Mouse (Mus musculus) forebrain, embryonic 10.5 days (tissue): ENCODE data around the gene Setd4. TPM values are rescaled to one million over a fixed set of nuclear protein-coding genes. Genes with fewer than 3 reads are reported as not detected.
A peak's percentile ranks its signal among the peaks of the same experiment; 100 is the strongest.

Experiments
- DNase-seq: peaks from one replicate; pipeline ENCODE4 v3.0.0-alpha.2; 2017; ENCODE audit warnings: low spot score; ENCODE audit errors: extremely low spot score
- H3K27ac ChIP-seq: fragments of 300-500 bp; sonication (generic); 2 replicates; pipeline ENCODE4 v1.5.1; 2016; ENCODE audit warnings: mild to moderate bottlenecking
- H3K27me3 ChIP-seq: fragments of 300-500 bp; sonication (generic); 2 replicates; pipeline ENCODE4 v1.6.1; 2016; ENCODE audit warnings: mild to moderate bottlenecking; ENCODE audit not compliant: poor library complexity, severe bottlenecking
- H3K36me3 ChIP-seq: fragments of 300-500 bp; sonication (generic); replicated peaks from 2 replicates; pipeline ENCODE4 v1.6.1; 2016; ENCODE audit warnings: mild to moderate bottlenecking, moderate library complexity
- H3K4me1 ChIP-seq: fragments of 300-500 bp; sonication (generic); 2 replicates; pipeline ENCODE4 v1.6.1; 2016
- H3K4me3 ChIP-seq: fragments of 300-500 bp; sonication (generic); 2 replicates; pipeline ENCODE4 v1.5.1; 2016; ENCODE audit warnings: mild to moderate bottlenecking, moderate library complexity
- H3K9me3 ChIP-seq: fragments of 300-500 bp; sonication (generic); 2 replicates; pipeline ENCODE4 v1.6.1; 2016; ENCODE audit warnings: mild to moderate bottlenecking, moderate library complexity
- WGBS: fragments of 180-500 bp; shearing (Covaris S2); methylation state at CpG from one replicate; pipeline ENCODE4 v1.1.7; 2016; 5-methylcytosine and 5-hydroxymethylcytosine counted together
- polyA plus RNA-seq: library from polyadenylated mRNA; unstranded; fragments of >200 nt; fragmentation: Nextera tagmentation; extraction: Ambion mirVana; gene quantifications from 2 replicates; pipeline ENCODE4 v1.2.1, GENCODE M21; 2016

The Setd4 gene
- polyA plus RNA-seq, 1 experiment from 2014 or later, result 14.9 TPM

GRCm38 (mm10) chr16:93606146-93606545, 2.3 kb upstream of the Setd4 start:
- H3K27me3 ChIP-seq, result peaks cover 9% of the 10 kb centered on the region; the same call in 1 of the 2 replicates
- peaks cover 22% of the 10 kb centered on the region for H3K36me3 ChIP-seq
- peaks cover 36% of the 10 kb centered on the region for H3K4me1 ChIP-seq
- no peaks in the 10 kb centered on the region for H3K9me3 ChIP-seq
- 86% methylated on average over 7 of the region's 7 CpGs for WGBS
- DNase-seq, result no peak
- H3K27ac ChIP-seq, result no peak overlapping the region
- H3K4me3 ChIP-seq, result no peak overlapping the region

- Histone ChIP-seq H3K36me3 (peaks cover 16% of the 10 kb centered on the region), H3K4me3 (peak within 1 kb of the TSS; percentile 68), H3K27me3 (peaks cover 9% of the 10 kb centered on the region; the same call in 1 of the 2 replicates), H3K9me3 (no peaks in the 10 kb centered on the region), H3K4me1 (peaks cover 36% of the 10 kb centered on the region), H3K27ac (no peak within 1 kb of the TSS)
- 70% methylated on average over 4 of the region's 4 CpGs for WGBS
- no peak for DNase-seq
These were observed 1.7 kb upstream of the Setd4 start, which contains the start of gene Cbr1 for GRCm38 (mm10) chr16:93605553-93605952. Gene Cbr1, plus strand, starts transcription at chr16:93605853.

GRCm38 (mm10) chr16:93604481-93604969, 662 bp upstream of the Setd4 start:
- peak overlapping the region; percentile 68 for H3K4me3 ChIP-seq
- peaks cover 36% of the 10 kb centered on the region for H3K4me1 ChIP-seq
- peaks cover 9% of the 10 kb centered on the region; the same call in 1 of the 2 replicates for H3K27me3 ChIP-seq
- peak overlapping the region; percentile 91 for H3K27ac ChIP-seq
- peaks cover 5% of the 10 kb centered on the region; the same call in 1 of the 2 replicates for H3K36me3 ChIP-seq
- DNase-seq, result peak; percentile 35
- WGBS, result 3% methylated on average over 16 of the region's 16 CpGs
- no peaks in the 10 kb centered on the region for H3K9me3 ChIP-seq

GRCm38 (mm10) chr16:93599461-93599860, 4.4 kb downstream of the Setd4 start:
- H3K4me1 ChIP-seq, result peaks cover 11% of the 10 kb centered on the region
- no peak for DNase-seq
- no peaks in the 10 kb centered on the region for H3K27me3 ChIP-seq
- peaks cover 32% of the 10 kb centered on the region for H3K36me3 ChIP-seq
- 93% methylated on average over 6 of the region's 6 CpGs for WGBS
- no peaks in the 10 kb centered on the region for H3K9me3 ChIP-seq
- H3K4me3 ChIP-seq, result no peak overlapping the region
- no peak overlapping the region for H3K27ac ChIP-seq

- no peak for DNase-seq
- Histone ChIP-seq H3K27me3 (no peaks in the 10 kb centered on the region), H3K4me1 (no peaks in the 10 kb centered on the region), H3K36me3 (peaks cover 44% of the 10 kb centered on the region), H3K4me3 (no peak overlapping the region), H3K27ac (no peak overlapping the region), H3K9me3 (no peaks in the 10 kb centered on the region)
- 96% methylated on average over 9 of the region's 9 CpGs for WGBS
These were observed 6.3 kb downstream of the Setd4 start for GRCm38 (mm10) chr16:93597551-93597950.

- no peak for DNase-seq
- no peaks in the 10 kb centered on the region for H3K9me3 ChIP-seq
- H3K4me3 ChIP-seq, result no peak overlapping the region
- H3K36me3 ChIP-seq, result peaks cover 45% of the 10 kb centered on the region
- 90% methylated on average over 7 of the region's 7 CpGs for WGBS
- H3K4me1 ChIP-seq, result no peaks in the 10 kb centered on the region
- H3K27me3 ChIP-seq, result no peaks in the 10 kb centered on the region
- H3K27ac ChIP-seq, result no peak overlapping the region
These were observed 7.1 kb downstream of the Setd4 start for GRCm38 (mm10) chr16:93596807-93597206.

GRCm38 (mm10) chr16:93595766-93596165, 8.1 kb downstream of the Setd4 start:
- H3K27me3 ChIP-seq, result no peaks in the 10 kb centered on the region
- 92% methylated on average over 5 of the region's 5 CpGs for WGBS
- H3K27ac ChIP-seq, result no peak overlapping the region
- H3K36me3 ChIP-seq, result peaks cover 48% of the 10 kb centered on the region
- H3K4me3 ChIP-seq, result no peak overlapping the region
- no peak for DNase-seq
- no peaks in the 10 kb centered on the region for H3K9me3 ChIP-seq
- H3K4me1 ChIP-seq, result no peaks in the 10 kb centered on the region

GRCm38 (mm10) chr16:93594448-93594847, 9.4 kb downstream of the Setd4 start:
- no peaks in the 10 kb centered on the region for H3K4me1 ChIP-seq
- no peaks in the 10 kb centered on the region for H3K27me3 ChIP-seq
- WGBS, result 92% methylated on average over 10 of the region's 10 CpGs
- H3K36me3 ChIP-seq, result peaks cover 61% of the 10 kb centered on the region
- no peak overlapping the region for H3K27ac ChIP-seq
- DNase-seq, result no peak
- no peaks in the 10 kb centered on the region for H3K9me3 ChIP-seq
- H3K4me3 ChIP-seq, result no peak overlapping the region

- H3K27me3 ChIP-seq, result no peaks in the 10 kb centered on the region
- no peak for DNase-seq
- 94% methylated on average over 8 of the region's 8 CpGs for WGBS
- no peak overlapping the region for H3K4me3 ChIP-seq
- peaks cover 61% of the 10 kb centered on the region for H3K36me3 ChIP-seq
- H3K4me1 ChIP-seq, result no peaks in the 10 kb centered on the region; the same call in 1 of the 2 replicates
- H3K27ac ChIP-seq, result no peak overlapping the region
- H3K9me3 ChIP-seq, result no peaks in the 10 kb centered on the region
These were observed 10.5 kb downstream of the Setd4 start for GRCm38 (mm10) chr16:93593406-93593805.

GRCm38 (mm10) chr16:93592711-93593110, 11.2 kb downstream of the Setd4 start:
- WGBS, result 91% methylated on average over 3 of the region's 3 CpGs
- Histone ChIP-seq H3K4me3 (no peak overlapping the region), H3K4me1 (peaks cover 7% of the 10 kb centered on the region; the same call in 1 of the 2 replicates), H3K9me3 (no peaks in the 10 kb centered on the region), H3K27me3 (no peaks in the 10 kb centered on the region), H3K36me3 (peaks cover 54% of the 10 kb centered on the region), H3K27ac (no peak overlapping the region)
- no peak for DNase-seq

- H3K4me1 ChIP-seq, result peaks cover 7% of the 10 kb centered on the region; the same call in 1 of the 2 replicates
- WGBS, result 94% methylated on average over 20 of the region's 20 CpGs
- no peak overlapping the region for H3K4me3 ChIP-seq
- H3K36me3 ChIP-seq, result peaks cover 49% of the 10 kb centered on the region
- H3K9me3 ChIP-seq, result no peaks in the 10 kb centered on the region
- H3K27ac ChIP-seq, result no peak overlapping the region
- no peak for DNase-seq
- no peaks in the 10 kb centered on the region for H3K27me3 ChIP-seq
These were observed 12.1 kb downstream of the Setd4 start for GRCm38 (mm10) chr16:93591450-93592430.

GRCm38 (mm10) chr16:93590915-93591314, 12.9 kb downstream of the Setd4 start:
- Histone ChIP-seq H3K27ac (no peak overlapping the region), H3K4me1 (peaks cover 13% of the 10 kb centered on the region), H3K9me3 (no peaks in the 10 kb centered on the region), H3K4me3 (no peak overlapping the region), H3K27me3 (no peaks in the 10 kb centered on the region), H3K36me3 (peaks cover 50% of the 10 kb centered on the region)
- no peak for DNase-seq
- 95% methylated on average over 15 of the region's 15 CpGs for WGBS

GRCm38 (mm10) chr16:93588281-93588680, 15.6 kb downstream of the Setd4 start:
- H3K36me3 ChIP-seq, result peaks cover 54% of the 10 kb centered on the region
- no peaks in the 10 kb centered on the region for H3K9me3 ChIP-seq
- WGBS, result 76% methylated on average over 4 of the region's 4 CpGs
- H3K4me3 ChIP-seq, result no peak overlapping the region
- DNase-seq, result no peak
- no peak overlapping the region for H3K27ac ChIP-seq
- H3K4me1 ChIP-seq, result peaks cover 13% of the 10 kb centered on the region
- no peaks in the 10 kb centered on the region for H3K27me3 ChIP-seq
